Mouse (Mus musculus) kidney, adult 9 months (tissue): ENCODE results near the gene Elf1.

Experiments used
- DNase-seq: peaks from one replicate; pipeline ENCODE4 v3.0.0; 2022

The Elf1 gene

GRCm38 (mm10) chr14:79490246-79490645, 9.3 kb downstream of the Elf1 start:
- no peak for DNase-seq

GRCm38 (mm10) chr14:79494349-79494748, 13.4 kb downstream of the Elf1 start:
- no peak for DNase-seq

- no peak for DNase-seq
Measured at GRCm38 (mm10) chr14:79499326-79499725, 18.3 kb downstream of the Elf1 start.

GRCm38 (mm10) chr14:79500756-79501155, 19.8 kb downstream of the Elf1 start:
- DNase-seq = no peak

GRCm38 (mm10) chr14:79503371-79504075, 22.5 kb downstream of the Elf1 start:
- DNase-seq = peak; percentile 59

GRCm38 (mm10) chr14:79504246-79505006, 23.4 kb downstream of the Elf1 start:
- no peak for DNase-seq

GRCm38 (mm10) chr14:79506207-79506606, 25.2 kb downstream of the Elf1 start:
- DNase-seq = no peak

GRCm38 (mm10) chr14:79507846-79508245, 26.9 kb downstream of the Elf1 start:
- DNase-seq = no peak

- DNase-seq = no peak
Measured at GRCm38 (mm10) chr14:79508662-79509305, 27.8 kb downstream of the Elf1 start.

- DNase-seq = peak; percentile 57
Measured at GRCm38 (mm10) chr14:79511521-79511920, 30.5 kb downstream of the Elf1 start.

GRCm38 (mm10) chr14:79513951-79514350, 33.0 kb downstream of the Elf1 start:
- DNase-seq = no peak

- no peak for DNase-seq
Measured at GRCm38 (mm10) chr14:79515100-79515499, 34.1 kb downstream of the Elf1 start.

- peak; percentile 61 for DNase-seq
Measured at GRCm38 (mm10) chr14:79515511-79516242, 34.7 kb downstream of the Elf1 start.

GRCm38 (mm10) chr14:79516243-79516610, 35.2 kb downstream of the Elf1 start:
- no peak for DNase-seq

GRCm38 (mm10) chr14:79516751-79517150, 35.8 kb downstream of the Elf1 start:
- DNase-seq = no peak

- DNase-seq = no peak
Measured at GRCm38 (mm10) chr14:79517185-79517740, 36.3 kb downstream of the Elf1 start.

GRCm38 (mm10) chr14:79518123-79518522, 37.1 kb downstream of the Elf1 start:
- DNase-seq = no peak

GRCm38 (mm10) chr14:79518761-79519662, 38.0 kb downstream of the Elf1 start:
- DNase-seq = peak; percentile 62

GRCm38 (mm10) chr14:79519663-79519975, 38.6 kb downstream of the Elf1 start:
- DNase-seq = no peak

GRCm38 (mm10) chr14:79520612-79521011, 39.6 kb downstream of the Elf1 start:
- no peak for DNase-seq

GRCm38 (mm10) chr14:79521056-79521455, 40.1 kb downstream of the Elf1 start:
- no peak for DNase-seq
